Mouse (Mus musculus) bone marrow, adult 2 months (tissue): ENCODE results near the gene Pgam2. TPM values are rescaled to one million over a fixed set of nuclear protein-coding genes. Genes with fewer than 3 reads are reported as not detected.

Experiments
- H3K27ac ChIP-seq: fragments of 200-500 bp; 2 replicates; pipeline ENCODE4 v1.5.1; 2012; ENCODE audit warnings: low read depth, mild to moderate bottlenecking, control low read depth, inconsistent platforms, low read length; ENCODE audit not compliant: control insufficient read depth, poor library complexity, insufficient read depth
- H3K4me1 ChIP-seq: fragments of 200-500 bp; 2 replicates; pipeline ENCODE4 v1.6.1; 2011; ENCODE audit warnings: low read length; ENCODE audit not compliant: control insufficient read depth, insufficient read depth
- H3K4me3 ChIP-seq: fragments of 200-500 bp; replicated peaks from 2 replicates; pipeline ENCODE3; 2011; ENCODE audit warnings: mild to moderate bottlenecking, low read depth, low read length, control low read depth; ENCODE audit not compliant: control insufficient read depth
- CTCF ChIP-seq: fragments of 200-500 bp; IDR thresholded peaks from 2 replicates; pipeline ENCODE4 v1.5.1; 2011; ENCODE audit warnings: low read length, control low read depth; ENCODE audit not compliant: control insufficient read depth, insufficient read depth
- POLR2A ChIP-seq: fragments of 200-500 bp; IDR thresholded peaks from 2 replicates; pipeline ENCODE4 v1.6.1; 2011; ENCODE audit warnings: low read depth, mild to moderate bottlenecking, control low read depth, low read length, borderline replicate concordance; ENCODE audit not compliant: control insufficient read depth
- WGBS: fragments of 180-500 bp; shearing (Covaris S2); methylation state at CpG from one replicate; pipeline ENCODE4 v1.1.7; 2018; 5-methylcytosine and 5-hydroxymethylcytosine counted together
- polyA plus RNA-seq: library from polyadenylated mRNA; stranded (reverse); fragments of >200 nt; gene quantifications from 2 replicates; pipeline ENCODE4 v1.2.4, GENCODE M21; 2011; ENCODE audit warnings: low replicate concordance; ENCODE audit not compliant: missing spikeins, insufficient read depth, insufficient read length

The Pgam2 gene
- polyA plus RNA-seq = 3.9 and 8.6 TPM in 2 replicates

- no peak within 1 kb of the TSS for H3K4me3 ChIP-seq
- no peaks in the 10 kb centered on the region for H3K4me1 ChIP-seq
- 55% methylated on average over 8 of the region's 8 CpGs for WGBS
- no peak within 1 kb of the TSS for H3K27ac ChIP-seq
- no peak for TF ChIP-seq POLR2A
- TF ChIP-seq CTCF = no peak
These were observed at the start of gene Pgam2 for GRCm38 (mm10) chr11:5803551-5803981. Gene Pgam2 (minus strand): TSS chr11:5803733.

GRCm38 (mm10) chr11:5852314-5852713 is 48.8 kb upstream of the Pgam2 start:
- H3K4me3 ChIP-seq = no peak overlapping the region
- H3K27ac ChIP-seq = no peak overlapping the region
- no peaks in the 10 kb centered on the region for H3K4me1 ChIP-seq
- no peak for TF ChIP-seq CTCF
- no peak for TF ChIP-seq POLR2A
- 38% methylated on average over 1 of the region's 1 CpGs for WGBS

- Histone ChIP-seq H3K4me3 (no peak overlapping the region), H3K4me1 (no peaks in the 10 kb centered on the region; the same call in 1 of the 2 replicates), H3K27ac (no peak overlapping the region)
- WGBS = 61% methylated on average over 4 of the region's 4 CpGs
- TF ChIP-seq POLR2A = no peak
- TF ChIP-seq CTCF = no peak
These were observed 47.6 kb upstream of the Pgam2 start for GRCm38 (mm10) chr11:5851021-5851736.

- TF ChIP-seq CTCF = no peak
- TF ChIP-seq POLR2A = no peak
- Histone ChIP-seq H3K4me1 (no peaks in the 10 kb centered on the region; the same call in 1 of the 2 replicates), H3K27ac (no peak overlapping the region), H3K4me3 (no peak overlapping the region)
- whole genome bisulfite sequencing = 53% methylated on average over 5 of the region's 5 CpGs
These were observed 46.9 kb upstream of the Pgam2 start for GRCm38 (mm10) chr11:5850452-5850851.

- H3K4me3 ChIP-seq = no peak overlapping the region
- WGBS = 50% methylated on average over 2 of the region's 2 CpGs
- H3K4me1 ChIP-seq = no peaks in the 10 kb centered on the region; the same call in 1 of the 2 replicates
- TF ChIP-seq CTCF (no peak), POLR2A (no peak)
- H3K27ac ChIP-seq = no peak overlapping the region
These were observed 45.8 kb upstream of the Pgam2 start for GRCm38 (mm10) chr11:5849316-5849715.

- TF ChIP-seq CTCF (no peak), POLR2A (no peak)
- 77% methylated on average over 6 of the region's 6 CpGs for WGBS
- Histone ChIP-seq H3K4me3 (no peak overlapping the region), H3K4me1 (no peaks in the 10 kb centered on the region; the same call in 1 of the 2 replicates), H3K27ac (no peak overlapping the region)
These were observed 45.2 kb upstream of the Pgam2 start for GRCm38 (mm10) chr11:5848741-5849140.

GRCm38 (mm10) chr11:5846639-5847345 is 43.3 kb upstream of the Pgam2 start:
- H3K4me1 ChIP-seq = no peaks in the 10 kb centered on the region; the same call in 1 of the 2 replicates
- H3K4me3 ChIP-seq = no peak overlapping the region
- WGBS = 47% methylated on average over 7 of the region's 7 CpGs
- no peak for TF ChIP-seq CTCF
- no peak for TF ChIP-seq POLR2A
- no peak overlapping the region for H3K27ac ChIP-seq

GRCm38 (mm10) chr11:5843131-5843530 is 39.6 kb upstream of the Pgam2 start:
- no peaks in the 10 kb centered on the region; the same call in 1 of the 2 replicates for H3K4me1 ChIP-seq
- no peak overlapping the region for H3K4me3 ChIP-seq
- WGBS = 78% methylated on average over 3 of the region's 3 CpGs
- no peak for TF ChIP-seq CTCF
- TF ChIP-seq POLR2A = no peak
- H3K27ac ChIP-seq = no peak overlapping the region
